Mouse (Mus musculus): ENCODE results near the gene Ruvbl1. TPM values are rescaled to one million over a fixed set of nuclear protein-coding genes. Genes with fewer than 3 reads are reported as not detected.
A peak's percentile ranks its signal among the peaks of the same experiment; 100 is the strongest.

Gene Ruvbl1
- 94.9 and 98.7 TPM in 2 replicates for polyA plus RNA-seq (2015; fragmentation: Nextera tagmentation; extraction: Ambion mirVana)

DNA sequence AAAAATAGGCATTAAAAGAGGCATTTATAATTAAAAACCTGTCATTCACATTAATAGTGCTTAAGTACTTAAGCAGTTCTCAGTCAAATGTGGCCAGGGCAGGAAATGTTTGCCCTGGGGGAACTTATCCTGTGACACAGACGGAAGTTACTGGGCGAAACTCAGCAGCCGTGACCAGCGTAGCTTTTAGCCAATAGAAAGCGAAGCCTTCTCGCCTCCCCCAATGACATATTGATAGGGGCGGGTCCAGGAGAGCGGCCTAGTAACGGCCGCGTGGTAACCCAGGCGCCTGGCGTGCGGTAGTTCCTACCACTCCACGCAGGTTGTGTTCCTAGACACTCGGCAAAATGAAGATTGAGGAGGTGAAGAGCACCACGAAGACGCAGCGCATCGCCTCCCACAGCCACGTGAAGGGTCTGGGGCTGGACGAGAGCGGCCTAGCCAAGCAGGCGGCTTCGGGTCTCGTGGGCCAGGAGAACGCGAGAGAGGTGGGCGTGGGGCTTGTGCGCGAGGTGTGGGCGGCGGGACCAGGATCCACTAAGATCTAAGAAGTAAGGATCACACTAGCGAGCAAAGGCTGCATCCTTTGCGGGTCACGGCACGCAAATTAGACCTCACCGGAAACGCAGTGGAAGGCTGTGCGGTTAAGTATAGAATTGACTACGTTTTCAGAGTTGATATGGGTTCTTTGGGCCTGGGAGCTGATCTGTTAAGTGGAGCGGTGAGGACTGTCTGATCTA lies at the start of gene Ruvbl1:
TSS of gene Ruvbl1 (plus strand) at position 229 of the 740 bp plus-strand sequence.
- H3K27ac ChIP-seq (replicated peaks) = peak within 1 kb of the TSS; percentile 64
- ATAC-seq (ENCODE audit: low FRiP score, low read depth) = peak; percentile 100
- peak within 1 kb of the TSS; percentile 73 for H3K9ac ChIP-seq
- H3K27me3 ChIP-seq = no peaks in the 10 kb centered on the region
- peak within 1 kb of the TSS; percentile 81 for H3K4me2 ChIP-seq
- H3K9me3 ChIP-seq = no peaks in the 10 kb centered on the region
- H3K4me1 ChIP-seq (replicated peaks) = peaks cover 17% of the 10 kb centered on the region
- H3K4me3 ChIP-seq = peak within 1 kb of the TSS; percentile 72
- H3K36me3 ChIP-seq = peaks cover 16% of the 10 kb centered on the region
- 0% methylated on average over 42 of the region's 42 CpGs for WGBS

DNA sequence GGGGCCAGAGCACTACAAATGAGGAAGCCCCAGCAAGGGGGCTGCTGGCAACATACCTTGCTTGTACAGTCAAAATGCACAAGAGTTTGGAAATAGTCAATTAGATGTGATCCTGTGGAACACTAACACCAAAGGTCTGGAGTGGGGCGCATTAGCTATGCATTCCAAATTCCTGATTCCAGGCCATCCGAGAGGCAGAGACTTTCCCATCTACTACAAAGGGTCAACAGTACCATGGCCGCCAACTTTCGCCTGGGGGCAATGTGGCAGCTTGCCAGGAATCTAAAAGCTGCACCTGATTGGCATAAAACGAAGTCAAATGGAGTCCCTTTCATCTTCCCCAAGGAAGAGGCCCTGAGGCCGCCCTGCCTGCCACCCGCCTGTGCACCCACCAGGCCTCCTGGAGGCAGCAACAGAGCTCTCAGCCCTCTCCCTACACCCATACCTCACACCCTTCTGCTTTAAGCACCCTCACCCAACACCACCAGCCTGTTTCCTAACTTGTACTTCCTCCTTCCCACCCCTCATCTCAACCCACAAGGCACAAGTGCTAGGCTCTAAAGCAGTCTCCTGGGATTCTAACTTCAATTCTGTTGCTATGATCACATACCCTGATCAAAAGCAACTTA lies 49.0 kb upstream of the Ruvbl1 start:
- Histone ChIP-seq H3K4me1 (replicated peaks) (0 out of 2 replicates have a peak, but pooled peaks cover 8% of the 10 kb centered on the region), H3K27me3 (no peaks in the 10 kb centered on the region), H3K27ac (replicated peaks) (no peak overlapping the region), H3K4me2 (no peak overlapping the region), H3K9me3 (no peaks in the 10 kb centered on the region), H3K4me3 (no peak overlapping the region), H3K36me3 (no peaks in the 10 kb centered on the region), H3K9ac (no peak overlapping the region)
- no peak for ATAC-seq (ENCODE audit: low FRiP score, low read depth)
- WGBS = 40% methylated on average over 7 of the region's 7 CpGs

DNA sequence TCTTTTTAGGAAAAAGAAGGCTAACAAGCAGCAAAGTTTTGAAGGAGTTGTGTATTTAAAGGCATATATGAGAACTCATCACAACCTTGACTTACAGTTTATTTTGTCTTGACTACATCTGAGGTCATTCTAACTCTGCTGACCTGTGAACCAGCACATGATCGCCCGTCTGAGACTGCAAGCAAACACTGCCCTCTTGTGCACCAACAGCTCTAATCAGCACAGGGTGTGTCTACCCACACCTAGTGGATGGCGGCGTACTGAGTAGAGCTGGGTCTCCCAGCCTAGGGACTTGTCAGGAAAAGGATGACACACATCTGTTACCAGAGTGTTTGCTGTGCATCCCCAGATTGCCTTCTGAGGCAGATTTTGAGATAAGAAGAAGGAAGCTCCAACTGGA lies 34.0 kb upstream of the Ruvbl1 start:
- Histone ChIP-seq H3K36me3 (no peaks in the 10 kb centered on the region), H3K4me2 (no peak overlapping the region), H3K27ac (replicated peaks) (no peak overlapping the region), H3K27me3 (no peaks in the 10 kb centered on the region), H3K4me1 (replicated peaks) (no peaks in the 10 kb centered on the region), H3K9me3 (no peaks in the 10 kb centered on the region), H3K4me3 (no peak overlapping the region), H3K9ac (no peak overlapping the region)
- ATAC-seq (ENCODE audit: low FRiP score, low read depth) = no peak
- 32% methylated on average over 4 of the region's 4 CpGs for WGBS

DNA sequence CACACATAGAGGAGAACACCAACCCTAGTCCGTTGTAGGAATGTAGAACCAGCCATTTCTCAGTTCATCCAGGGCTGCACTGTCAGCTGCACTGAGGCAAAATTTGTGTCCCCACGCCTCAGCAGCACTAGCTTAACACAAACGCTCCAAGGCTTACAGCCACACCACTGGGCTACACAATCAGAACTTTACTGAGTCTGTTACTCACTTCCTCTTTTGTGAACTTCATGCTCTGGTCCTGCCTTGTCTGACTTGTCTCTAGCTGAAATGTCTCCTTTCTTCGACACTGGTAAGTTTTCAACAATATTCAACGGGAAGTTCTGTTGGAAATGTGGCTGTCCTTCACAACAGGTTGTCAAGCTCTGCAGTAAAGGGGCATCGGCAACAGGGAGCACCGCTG lies 29.6 kb upstream of the Ruvbl1 start:
- no peaks in the 10 kb centered on the region for H3K27me3 ChIP-seq
- no peaks in the 10 kb centered on the region for H3K36me3 ChIP-seq
- no peaks in the 10 kb centered on the region for H3K9me3 ChIP-seq
- no peak overlapping the region for H3K9ac ChIP-seq
- no peak overlapping the region for H3K4me3 ChIP-seq
- ATAC-seq (ENCODE audit: low FRiP score, low read depth) = no peak
- no peak overlapping the region for H3K4me2 ChIP-seq
- 87% methylated on average over 7 of the region's 7 CpGs for WGBS
- no peak overlapping the region for H3K27ac ChIP-seq (replicated peaks)
- H3K4me1 ChIP-seq (replicated peaks) = no peaks in the 10 kb centered on the region

DNA sequence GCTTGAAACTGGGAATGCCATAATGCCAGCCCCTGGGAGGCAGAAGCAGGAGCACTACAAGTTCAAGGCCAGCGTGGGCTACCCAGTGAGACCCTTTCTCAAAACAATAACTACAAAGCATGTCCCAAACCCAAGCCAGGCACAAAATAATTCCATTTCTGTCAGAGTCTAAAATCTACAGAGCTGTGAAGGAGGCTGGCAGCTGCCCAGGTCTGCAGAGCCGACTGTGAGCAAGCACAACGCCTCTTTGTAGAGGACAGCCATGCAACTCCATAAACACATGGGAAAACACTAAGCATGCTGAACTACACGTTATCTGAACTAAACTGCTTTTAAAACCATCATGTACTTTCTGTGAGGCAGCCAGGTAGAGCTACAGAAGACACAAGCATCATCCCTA lies 26.2 kb upstream of the Ruvbl1 start:
- Histone ChIP-seq H3K27ac (replicated peaks) (no peak overlapping the region), H3K9me3 (no peaks in the 10 kb centered on the region), H3K27me3 (no peaks in the 10 kb centered on the region), H3K4me3 (no peak overlapping the region), H3K36me3 (no peaks in the 10 kb centered on the region), H3K4me2 (no peak overlapping the region), H3K4me1 (replicated peaks) (no peaks in the 10 kb centered on the region), H3K9ac (no peak overlapping the region)
- WGBS = 62% methylated on average over 4 of the region's 4 CpGs
- ATAC-seq (ENCODE audit: low FRiP score, low read depth) = no peak

DNA sequence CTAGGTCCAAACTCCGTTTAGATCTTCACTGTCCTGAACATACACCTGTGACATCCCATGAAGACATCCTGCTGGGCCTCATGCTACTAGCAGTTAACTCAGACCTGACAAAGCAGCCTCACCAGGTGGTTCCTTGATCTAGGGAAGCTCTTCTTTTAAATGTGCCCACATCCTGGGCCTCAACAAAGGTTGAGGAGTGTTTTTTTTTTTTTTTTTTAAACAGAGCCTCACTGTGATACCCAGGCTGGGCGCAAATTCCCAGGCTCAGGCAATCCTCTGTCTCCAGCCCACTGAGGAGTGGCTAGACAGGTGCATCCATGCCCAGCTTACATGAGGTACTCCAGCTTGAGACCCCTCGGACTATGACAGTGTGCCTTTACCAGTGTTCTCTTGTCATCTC lies 22.7 kb upstream of the Ruvbl1 start:
- Histone ChIP-seq H3K36me3 (no peaks in the 10 kb centered on the region), H3K27me3 (no peaks in the 10 kb centered on the region), H3K4me1 (replicated peaks) (peaks cover 11% of the 10 kb centered on the region), H3K27ac (replicated peaks) (no peak overlapping the region), H3K4me3 (no peak overlapping the region), H3K4me2 (no peak overlapping the region), H3K9ac (no peak overlapping the region), H3K9me3 (no peaks in the 10 kb centered on the region)
- no peak for ATAC-seq (ENCODE audit: low FRiP score, low read depth)
- WGBS = 80% methylated on average over 3 of the region's 3 CpGs

DNA sequence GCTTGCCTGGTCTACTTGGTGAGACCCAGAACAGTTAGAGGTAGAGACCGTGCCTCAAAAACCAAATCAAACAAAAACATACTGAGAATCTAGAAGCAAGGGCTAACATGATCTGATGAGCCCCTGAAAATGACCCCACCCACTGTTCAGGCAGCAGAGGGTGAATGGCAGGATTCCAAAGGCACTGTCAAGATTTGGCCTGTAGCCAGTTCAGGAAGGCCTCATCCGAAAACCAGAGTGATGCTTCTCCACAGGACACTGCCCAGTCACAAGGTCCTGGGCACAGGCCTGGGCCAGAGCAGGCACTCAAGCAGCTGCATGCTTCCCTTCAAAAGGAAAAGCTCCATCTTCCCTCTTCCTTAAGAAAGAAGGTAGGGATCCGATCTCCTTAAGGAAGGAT lies 21.8 kb upstream of the Ruvbl1 start:
- Histone ChIP-seq H3K27ac (replicated peaks) (no peak overlapping the region), H3K4me1 (replicated peaks) (peaks cover 11% of the 10 kb centered on the region), H3K9me3 (no peaks in the 10 kb centered on the region), H3K4me2 (no peak overlapping the region), H3K36me3 (no peaks in the 10 kb centered on the region), H3K9ac (no peak overlapping the region), H3K4me3 (no peak overlapping the region), H3K27me3 (no peaks in the 10 kb centered on the region)
- no peak for ATAC-seq (ENCODE audit: low FRiP score, low read depth)
- 69% methylated on average over 3 of the region's 3 CpGs for WGBS

DNA sequence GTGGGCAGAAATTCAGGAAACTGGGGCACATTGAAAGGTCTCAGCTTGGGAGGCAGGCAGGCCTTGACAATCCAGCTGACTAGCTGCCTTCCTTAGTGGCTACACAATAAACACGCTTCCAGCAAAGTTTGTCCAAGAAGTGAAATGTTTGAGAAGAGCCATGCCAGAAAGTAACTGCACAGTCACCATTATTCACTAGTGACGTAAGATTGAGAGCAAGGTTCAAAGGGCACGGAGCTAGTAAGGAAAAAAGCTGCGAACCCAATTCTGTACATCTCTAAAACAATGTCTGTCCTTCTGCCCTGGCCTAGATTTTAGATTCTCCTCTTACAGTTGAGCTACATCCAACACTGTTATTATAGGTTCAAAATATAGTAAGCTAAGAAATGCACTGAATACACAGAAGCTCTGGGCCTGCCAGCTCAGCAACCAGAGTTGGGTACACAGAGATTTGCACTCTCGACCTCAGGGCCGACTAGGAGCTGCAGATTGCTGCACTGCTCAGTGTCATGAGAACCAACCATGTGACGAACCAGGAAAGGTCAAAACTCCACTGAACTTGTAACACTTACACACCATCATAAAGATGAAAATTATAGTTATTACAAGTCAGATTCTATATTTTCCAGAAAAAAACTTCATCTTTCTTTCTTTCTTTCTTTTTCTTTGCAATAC lies 21.0 kb upstream of the Ruvbl1 start:
- Histone ChIP-seq H3K4me1 (replicated peaks) (peaks cover 11% of the 10 kb centered on the region), H3K27me3 (no peaks in the 10 kb centered on the region), H3K9ac (no peak overlapping the region), H3K4me2 (no peak overlapping the region), H3K9me3 (no peaks in the 10 kb centered on the region), H3K27ac (replicated peaks) (no peak overlapping the region), H3K36me3 (no peaks in the 10 kb centered on the region), H3K4me3 (no peak overlapping the region)
- WGBS = 82% methylated on average over 7 of the region's 7 CpGs
- no peak for ATAC-seq (ENCODE audit: low FRiP score, low read depth)

DNA sequence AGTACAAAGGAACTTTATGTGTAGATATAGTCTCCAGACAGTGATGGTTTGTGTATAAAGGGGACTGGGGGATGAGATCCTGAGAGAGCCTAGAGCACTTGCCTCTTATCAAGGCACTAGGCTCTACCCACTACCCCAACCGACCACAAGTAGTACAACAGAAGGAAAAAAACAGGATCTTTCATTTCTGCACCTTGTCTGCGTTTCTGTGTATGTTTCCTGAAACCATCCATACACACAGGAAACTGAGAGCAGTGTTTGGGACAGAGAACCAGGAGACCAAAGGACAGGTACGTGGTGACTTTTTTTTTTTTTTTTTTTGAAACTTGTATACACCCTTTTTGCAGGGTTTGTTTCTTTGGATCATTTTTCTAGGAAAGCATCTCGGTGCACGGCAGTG lies 19.5 kb upstream of the Ruvbl1 start:
- H3K9ac ChIP-seq = peak overlapping the region; percentile 78
- no peaks in the 10 kb centered on the region for H3K36me3 ChIP-seq
- H3K27ac ChIP-seq (replicated peaks) = no peak overlapping the region
- 15% methylated on average over 5 of the region's 5 CpGs for WGBS
- ATAC-seq (ENCODE audit: low FRiP score, low read depth) = no peak
- no peaks in the 10 kb centered on the region for H3K27me3 ChIP-seq
- peaks cover 11% of the 10 kb centered on the region for H3K4me1 ChIP-seq (replicated peaks)
- H3K4me2 ChIP-seq = peak overlapping the region; percentile 72
- peak overlapping the region; percentile 67 for H3K4me3 ChIP-seq
- no peaks in the 10 kb centered on the region for H3K9me3 ChIP-seq

DNA sequence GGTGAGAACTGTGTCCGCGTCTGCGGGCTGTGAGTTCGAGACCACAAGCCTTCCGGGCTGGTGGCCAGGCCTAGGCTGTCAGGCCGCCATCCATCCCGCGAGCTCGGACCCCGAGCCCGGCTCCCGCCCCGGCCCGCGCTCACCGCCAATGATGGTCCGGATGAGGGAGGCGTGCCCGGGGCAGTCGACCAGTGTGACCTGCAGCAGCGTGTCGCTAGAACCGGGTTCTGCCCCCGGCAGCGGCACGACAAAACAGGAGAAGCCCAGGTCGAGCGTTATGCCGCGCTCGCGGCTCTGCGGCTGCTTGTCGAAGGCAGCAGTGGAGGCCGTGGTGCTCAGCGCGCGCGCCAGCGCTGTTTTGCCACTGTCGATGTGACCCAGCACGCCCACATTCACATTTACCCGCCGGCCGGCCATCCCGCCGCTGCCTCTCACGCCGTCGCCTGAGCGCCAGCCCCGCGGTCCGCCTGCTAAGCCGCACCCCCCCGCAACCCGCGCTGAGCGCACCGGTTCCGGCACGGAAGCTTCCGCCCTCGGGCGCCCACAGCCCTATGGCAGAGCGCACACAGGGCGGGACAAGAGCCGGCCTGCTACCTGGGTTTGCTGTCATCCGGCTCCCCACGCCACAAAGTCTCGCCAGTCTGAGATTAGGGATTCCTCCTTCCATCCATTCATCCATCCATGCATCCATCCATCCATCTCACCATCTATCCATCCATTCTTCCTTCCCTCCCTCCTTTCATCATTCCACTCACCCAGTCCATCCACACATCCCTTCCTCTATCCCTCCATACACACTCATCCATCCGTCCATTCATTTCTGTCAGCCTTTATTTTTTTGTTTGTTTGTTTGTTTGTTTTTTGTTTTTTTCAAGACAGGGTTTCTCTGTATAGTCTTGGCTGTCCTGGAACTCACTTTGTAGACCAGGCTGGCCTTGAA lies 18.9 kb upstream of the Ruvbl1 start, which contains the start of gene Eefsec:
TSS of gene Eefsec (minus strand) at position 477 of the 940 bp plus-strand sequence.
- H3K9ac ChIP-seq = peak within 1 kb of the TSS; percentile 78
- peak within 1 kb of the TSS; percentile 77 for H3K27ac ChIP-seq (replicated peaks)
- H3K27me3 ChIP-seq = 0 out of 2 replicates have a peak, but pooled peaks cover under 1% of the 10 kb centered on the region
- H3K4me1 ChIP-seq (replicated peaks) = peaks cover 11% of the 10 kb centered on the region
- peak; percentile 95 for ATAC-seq (ENCODE audit: low FRiP score, low read depth)
- no peaks in the 10 kb centered on the region for H3K36me3 ChIP-seq
- H3K4me3 ChIP-seq = peak within 1 kb of the TSS; percentile 67
- peak within 1 kb of the TSS; percentile 72 for H3K4me2 ChIP-seq
- H3K9me3 ChIP-seq = no peaks in the 10 kb centered on the region
- under 1% methylated on average over 72 of the region's 72 CpGs for WGBS

DNA sequence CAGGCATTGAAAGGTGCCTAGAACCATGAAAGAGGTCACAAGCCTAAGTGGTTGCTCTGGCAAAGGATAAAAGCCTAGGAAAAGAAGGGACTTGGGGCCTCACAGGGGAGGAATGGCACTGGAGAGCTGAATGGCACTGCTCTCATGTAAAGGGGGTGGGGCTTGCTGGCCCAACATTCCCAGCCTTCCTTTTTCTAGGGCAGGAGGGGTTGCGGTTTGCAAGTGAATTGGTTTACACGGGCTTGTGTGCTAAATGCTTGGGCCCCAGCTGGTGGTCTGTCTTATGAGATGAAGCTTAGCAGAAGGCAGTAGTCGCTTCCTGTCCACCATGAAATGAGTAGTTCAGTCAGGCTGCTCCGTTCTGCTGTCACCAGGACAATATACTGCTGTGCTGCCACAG lies 17.8 kb upstream of the Ruvbl1 start:
- Histone ChIP-seq H3K4me1 (replicated peaks) (peaks cover 11% of the 10 kb centered on the region), H3K4me2 (no peak overlapping the region), H3K27ac (replicated peaks) (no peak overlapping the region), H3K36me3 (no peaks in the 10 kb centered on the region), H3K4me3 (no peak overlapping the region), H3K9ac (no peak overlapping the region), H3K9me3 (no peaks in the 10 kb centered on the region), H3K27me3 (0 out of 2 replicates have a peak, but pooled peaks cover 4% of the 10 kb centered on the region)
- 13% methylated on average over 4 of the region's 4 CpGs for WGBS
- ATAC-seq (ENCODE audit: low FRiP score, low read depth) = no peak
